Mouse (Mus musculus): ENCODE measurements around the gene Itgb6.

The Itgb6 gene

GRCm38 (mm10) chr2:60671215-60671614 is 51.2 kb downstream of the Itgb6 start:
- no peak for DNase-seq

GRCm38 (mm10) chr2:60663071-60663470 is 59.4 kb downstream of the Itgb6 start:
- DNase-seq, result no peak

- no peak for DNase-seq
These were observed 62.5 kb downstream of the Itgb6 start for GRCm38 (mm10) chr2:60659993-60660392.

GRCm38 (mm10) chr2:60658992-60659391 is 63.5 kb downstream of the Itgb6 start:
- DNase-seq, result no peak

GRCm38 (mm10) chr2:60654828-60655227 is 67.6 kb downstream of the Itgb6 start:
- no peak for DNase-seq

- DNase-seq, result no peak
These were observed 72.3 kb downstream of the Itgb6 start for GRCm38 (mm10) chr2:60650155-60650554.

- no peak for DNase-seq
These were observed 74.8 kb downstream of the Itgb6 start for GRCm38 (mm10) chr2:60647650-60648049.

- DNase-seq, result no peak
These were observed 75.9 kb downstream of the Itgb6 start for GRCm38 (mm10) chr2:60646583-60646982.

- DNase-seq, result no peak
These were observed 79.0 kb downstream of the Itgb6 start for GRCm38 (mm10) chr2:60643406-60643805.

- DNase-seq, result no peak
These were observed 79.8 kb downstream of the Itgb6 start for GRCm38 (mm10) chr2:60642606-60643005.

- no peak for DNase-seq
These were observed 82.1 kb downstream of the Itgb6 start for GRCm38 (mm10) chr2:60640342-60640672.

GRCm38 (mm10) chr2:60639617-60640341 is 82.7 kb downstream of the Itgb6 start:
- no peak for DNase-seq

- no peak for DNase-seq
These were observed 85.3 kb downstream of the Itgb6 start for GRCm38 (mm10) chr2:60636910-60637761.

GRCm38 (mm10) chr2:60636481-60636880 is 86.0 kb downstream of the Itgb6 start:
- DNase-seq, result no peak

GRCm38 (mm10) chr2:60636038-60636437 is 86.4 kb downstream of the Itgb6 start:
- no peak for DNase-seq

GRCm38 (mm10) chr2:60632791-60633190 is 89.7 kb downstream of the Itgb6 start:
- no peak for DNase-seq

- DNase-seq, result no peak
These were observed 92.1 kb downstream of the Itgb6 start for GRCm38 (mm10) chr2:60630304-60630703.

- no peak for DNase-seq
These were observed 94.5 kb downstream of the Itgb6 start for GRCm38 (mm10) chr2:60627952-60628351.

- DNase-seq, result no peak
These were observed 94.9 kb downstream of the Itgb6 start for GRCm38 (mm10) chr2:60627515-60627914.

GRCm38 (mm10) chr2:60625766-60626165 is 96.7 kb downstream of the Itgb6 start:
- no peak for DNase-seq

- no peak for DNase-seq
These were observed 100.3 kb downstream of the Itgb6 start for GRCm38 (mm10) chr2:60622161-60622560.

- DNase-seq, result no peak
These were observed 107.7 kb downstream of the Itgb6 start for GRCm38 (mm10) chr2:60614758-60615157.

GRCm38 (mm10) chr2:60613857-60614228 is 108.6 kb downstream of the Itgb6 start:
- DNase-seq, result no peak

All from B cell, adult 2 months (primary cell).